Mouse (Mus musculus) ES-E14 (cell line): ENCODE results near the gene Csk.

Experiments
- MAFK ChIP-seq: IDR thresholded peaks from 2 replicates; pipeline ENCODE4 v1.6.1; 2014; ENCODE audit warnings: mild to moderate bottlenecking, low read depth, low read length, inconsistent platforms; ENCODE audit not compliant: insufficient read depth
- ZC3H11A ChIP-seq: IDR thresholded peaks from 2 replicates; pipeline ENCODE4 v1.6.1; 2012; ENCODE audit warnings: low read depth, mild to moderate bottlenecking, inconsistent platforms, low read length, borderline replicate concordance

- TF ChIP-seq ZC3H11A (no peak), MAFK (no peak)
Observed at GRCm38 (mm10) chr9:57617556-57618169, 35.8 kb downstream of the Csk start.
